Mouse (Mus musculus) embryonic facial prominence, embryonic 15.5 days (tissue): ENCODE measurements around the gene Tfrc. TPM values are rescaled to one million over a fixed set of nuclear protein-coding genes. Genes with fewer than 3 reads are reported as not detected.

Source experiments
- ATAC-seq: fragments of 200-750 bp; cut with Nextera tagmentation; 2 replicates; pipeline ENCODE4 v1.8.0; 2017; ENCODE audit warnings: low read depth, moderate TSS enrichment; ENCODE audit not compliant: insufficient number of reproducible peaks, low FRiP score, low TSS enrichment
- H3K27ac ChIP-seq: fragments of 300-500 bp; sonication (generic); replicated peaks from 2 replicates; pipeline ENCODE4 v1.5.1; 2015; ENCODE audit warnings: mild to moderate bottlenecking, inconsistent platforms
- H3K27me3 ChIP-seq: fragments of 300-500 bp; sonication (generic); 2 replicates; pipeline ENCODE4 v1.6.1; 2015; ENCODE audit warnings: inconsistent platforms
- H3K36me3 ChIP-seq: fragments of 300-500 bp; sonication (generic); 2 replicates; pipeline ENCODE4 v1.6.1; 2015; ENCODE audit warnings: mild to moderate bottlenecking, inconsistent platforms
- H3K4me1 ChIP-seq: fragments of 300-500 bp; sonication (generic); 2 replicates; pipeline ENCODE4 v1.6.1; 2015; ENCODE audit warnings: inconsistent platforms
- H3K4me2 ChIP-seq: fragments of 300-500 bp; sonication (generic); replicated peaks from 2 replicates; pipeline ENCODE4 v1.6.1; 2015; ENCODE audit warnings: mild to moderate bottlenecking, inconsistent platforms
- H3K4me3 ChIP-seq: fragments of 300-500 bp; sonication (generic); replicated peaks from 2 replicates; pipeline ENCODE4 v1.5.1; 2015; ENCODE audit warnings: mild to moderate bottlenecking, inconsistent platforms
- H3K9ac ChIP-seq: fragments of 300-500 bp; sonication (generic); 2 replicates; pipeline ENCODE4 v1.6.1; 2015; ENCODE audit warnings: inconsistent platforms
- H3K9me3 ChIP-seq: fragments of 300-500 bp; sonication (generic); replicated peaks from 2 replicates; pipeline ENCODE4 v1.6.1; 2016; ENCODE audit warnings: inconsistent platforms
- WGBS: fragments of 180-500 bp; shearing (Covaris S2); methylation state at CpG from one replicate; pipeline ENCODE4 v1.1.7; 2015; 5-methylcytosine and 5-hydroxymethylcytosine counted together
- polyA plus RNA-seq: library from polyadenylated mRNA; unstranded; fragments of >200 nt; fragmentation: Nextera tagmentation; extraction: Ambion mirVana; gene quantifications from 2 replicates; pipeline ENCODE4 v1.2.1, GENCODE M21; 2015

Tfrc gene
- polyA plus RNA-seq, 1 experiment from 2014 or later: 24.0 TPM

- no peak overlapping the region for H3K4me3 ChIP-seq
- no peak for ATAC-seq
- no peak overlapping the region for H3K4me2 ChIP-seq
- no peak overlapping the region for H3K9ac ChIP-seq
- WGBS: 82% methylated on average over 10 of the region's 10 CpGs
- peaks cover 52% of the 10 kb centered on the region for H3K36me3 ChIP-seq
- no peaks in the 10 kb centered on the region for H3K9me3 ChIP-seq
- no peaks in the 10 kb centered on the region for H3K27me3 ChIP-seq
- H3K27ac ChIP-seq: no peak overlapping the region
- peaks cover 31% of the 10 kb centered on the region for H3K4me1 ChIP-seq
Measured at GRCm38 (mm10) chr16:32670354-32671124, 61.8 kb downstream of the Tfrc start.

GRCm38 (mm10) chr16:32671206-32671887 is 62.6 kb downstream of the Tfrc start:
- ATAC-seq: no peak
- no peak overlapping the region for H3K27ac ChIP-seq
- WGBS: 84% methylated on average over 13 of the region's 13 CpGs
- no peak overlapping the region for H3K4me3 ChIP-seq
- peaks cover 59% of the 10 kb centered on the region for H3K36me3 ChIP-seq
- H3K9ac ChIP-seq: no peak overlapping the region
- no peaks in the 10 kb centered on the region for H3K27me3 ChIP-seq
- no peak overlapping the region for H3K4me2 ChIP-seq
- no peaks in the 10 kb centered on the region for H3K9me3 ChIP-seq
- peaks cover 30% of the 10 kb centered on the region for H3K4me1 ChIP-seq

GRCm38 (mm10) chr16:32672250-32672649 is 63.5 kb downstream of the Tfrc start:
- Histone ChIP-seq H3K4me3 (no peak overlapping the region), H3K4me2 (no peak overlapping the region), H3K27me3 (no peaks in the 10 kb centered on the region), H3K36me3 (peaks cover 68% of the 10 kb centered on the region), H3K27ac (peak overlapping the region; percentile 36; the same call in 1 of the 2 replicates), H3K9me3 (no peaks in the 10 kb centered on the region), H3K9ac (no peak overlapping the region), H3K4me1 (peaks cover 26% of the 10 kb centered on the region)
- WGBS: 68% methylated on average over 7 of the region's 7 CpGs
- no peak for ATAC-seq

DNA sequence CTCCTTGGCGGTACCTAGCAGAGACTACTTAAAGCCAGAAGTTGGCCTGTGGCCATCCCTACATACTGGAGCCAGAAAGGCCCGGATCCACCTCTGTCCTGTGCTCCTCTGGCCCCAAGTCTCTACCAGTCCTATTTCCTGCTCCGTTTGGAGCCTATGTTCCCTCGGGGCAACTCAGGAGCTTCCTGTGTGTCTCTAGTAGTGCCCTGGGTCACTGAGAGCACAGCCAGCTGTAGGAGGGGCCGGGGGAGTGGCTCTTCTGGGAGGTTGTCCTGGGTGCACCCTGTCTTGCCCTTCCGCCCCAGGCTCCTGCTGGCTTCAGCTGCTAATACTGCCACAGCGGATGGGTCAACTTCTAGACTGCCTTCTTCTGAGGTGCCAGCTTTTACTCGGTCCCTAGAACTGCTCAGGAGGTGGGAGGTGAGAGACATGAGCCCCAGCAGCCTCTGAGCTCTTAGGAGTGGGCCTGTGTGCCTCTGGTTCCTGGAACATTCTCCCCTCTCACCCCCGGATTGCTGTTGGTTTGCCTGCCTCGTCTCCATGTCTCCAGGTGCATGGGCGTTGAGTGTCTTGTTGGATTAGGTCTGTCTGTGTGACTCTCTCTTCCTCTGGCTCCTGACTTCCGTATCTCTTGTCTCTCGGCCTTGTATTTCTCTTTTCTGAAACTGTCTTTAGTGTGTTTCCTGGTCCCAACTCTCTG is 64.3 kb downstream of the Tfrc start:
- ATAC-seq: no peak
- Histone ChIP-seq H3K27me3 (no peaks in the 10 kb centered on the region), H3K9ac (no peak overlapping the region), H3K36me3 (peaks cover 69% of the 10 kb centered on the region), H3K4me2 (no peak overlapping the region), H3K4me1 (peaks cover 19% of the 10 kb centered on the region), H3K27ac (no peak overlapping the region), H3K4me3 (no peak overlapping the region), H3K9me3 (no peaks in the 10 kb centered on the region)
- WGBS: 59% methylated on average over 13 of the region's 13 CpGs

GRCm38 (mm10) chr16:32674121-32674740 is 65.5 kb downstream of the Tfrc start:
- Histone ChIP-seq H3K27ac (peak overlapping the region; percentile 44; the same call in 1 of the 2 replicates), H3K4me1 (peaks cover 13% of the 10 kb centered on the region), H3K27me3 (no peaks in the 10 kb centered on the region), H3K36me3 (peaks cover 77% of the 10 kb centered on the region), H3K9ac (no peak overlapping the region), H3K4me3 (no peak overlapping the region), H3K4me2 (no peak overlapping the region), H3K9me3 (no peaks in the 10 kb centered on the region)
- WGBS: 79% methylated on average over 17 of the region's 17 CpGs
- ATAC-seq: no peak

GRCm38 (mm10) chr16:32677040-32677700 is 68.5 kb downstream of the Tfrc start:
- no peak overlapping the region for H3K9ac ChIP-seq
- peaks cover 73% of the 10 kb centered on the region for H3K36me3 ChIP-seq
- no peaks in the 10 kb centered on the region for H3K27me3 ChIP-seq
- no peak overlapping the region for H3K27ac ChIP-seq
- no peaks in the 10 kb centered on the region for H3K9me3 ChIP-seq
- no peak for ATAC-seq
- H3K4me1 ChIP-seq: peaks cover 12% of the 10 kb centered on the region
- 76% methylated on average over 10 of the region's 10 CpGs for WGBS
- no peak overlapping the region for H3K4me3 ChIP-seq
- no peak overlapping the region for H3K4me2 ChIP-seq

- Histone ChIP-seq H3K36me3 (peaks cover 75% of the 10 kb centered on the region), H3K4me1 (0 out of 2 replicates have a peak, but pooled peaks cover 5% of the 10 kb centered on the region), H3K4me3 (no peak overlapping the region), H3K9ac (no peak overlapping the region), H3K27ac (no peak overlapping the region), H3K4me2 (no peak overlapping the region), H3K9me3 (no peaks in the 10 kb centered on the region), H3K27me3 (no peaks in the 10 kb centered on the region)
- 70% methylated on average over 14 of the region's 14 CpGs for WGBS
- ATAC-seq: no peak
Measured at GRCm38 (mm10) chr16:32677903-32678302, 69.2 kb downstream of the Tfrc start.

GRCm38 (mm10) chr16:32678812-32679211 is 70.1 kb downstream of the Tfrc start:
- Histone ChIP-seq H3K9me3 (no peaks in the 10 kb centered on the region), H3K9ac (no peak overlapping the region), H3K4me3 (no peak overlapping the region), H3K27ac (no peak overlapping the region), H3K4me2 (no peak overlapping the region), H3K4me1 (0 out of 2 replicates have a peak, but pooled peaks cover 2% of the 10 kb centered on the region), H3K27me3 (no peaks in the 10 kb centered on the region), H3K36me3 (peaks cover 76% of the 10 kb centered on the region)
- ATAC-seq: no peak
- 87% methylated on average over 14 of the region's 14 CpGs for WGBS

DNA sequence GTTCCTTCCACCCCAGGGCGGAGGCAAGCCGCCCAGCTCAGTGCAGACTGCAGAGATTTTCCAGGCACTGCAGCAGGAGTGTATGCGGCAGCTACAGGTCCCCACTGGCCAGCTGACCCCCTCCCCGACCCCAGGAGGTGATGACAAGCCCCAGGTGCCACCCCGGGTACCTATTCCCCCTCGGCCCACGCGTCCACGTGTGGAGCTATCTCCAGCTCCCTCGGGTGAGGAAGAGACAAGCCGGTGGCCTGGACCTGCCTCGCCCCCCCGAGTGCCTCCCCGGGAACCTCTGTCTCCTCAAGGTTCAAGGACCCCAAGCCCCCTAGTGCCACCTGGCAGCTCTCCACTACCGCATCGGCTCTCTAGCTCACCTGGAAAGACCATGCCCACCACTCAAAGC is 71.3 kb downstream of the Tfrc start:
- Histone ChIP-seq H3K9ac (no peak overlapping the region), H3K27me3 (no peaks in the 10 kb centered on the region), H3K4me1 (no peaks in the 10 kb centered on the region), H3K27ac (no peak overlapping the region), H3K4me2 (no peak overlapping the region), H3K36me3 (peaks cover 64% of the 10 kb centered on the region), H3K9me3 (no peaks in the 10 kb centered on the region), H3K4me3 (no peak overlapping the region)
- 87% methylated on average over 16 of the region's 16 CpGs for WGBS
- no peak for ATAC-seq

DNA sequence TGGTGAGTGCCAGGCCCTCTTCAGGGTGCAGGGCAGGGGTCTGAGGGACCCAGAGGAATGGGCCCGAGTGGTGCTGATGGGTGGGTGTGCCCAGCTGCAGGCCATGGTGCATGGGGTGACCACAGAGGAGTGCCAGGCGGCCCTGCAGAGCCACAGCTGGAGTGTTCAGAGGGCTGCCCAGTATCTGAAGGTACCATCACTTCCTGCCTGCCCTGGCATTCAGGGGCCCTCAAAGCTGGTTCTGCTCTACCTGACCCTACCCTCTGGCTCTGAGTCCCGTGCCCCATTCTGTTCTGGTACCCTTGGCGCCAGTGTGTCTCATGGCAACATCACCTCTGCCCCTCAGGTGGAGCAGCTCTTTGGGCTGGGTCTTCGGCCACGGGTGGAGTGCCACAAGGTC is 72.1 kb downstream of the Tfrc start:
- Histone ChIP-seq H3K27me3 (no peaks in the 10 kb centered on the region), H3K4me1 (no peaks in the 10 kb centered on the region), H3K9ac (no peak overlapping the region), H3K4me3 (no peak overlapping the region), H3K36me3 (peaks cover 56% of the 10 kb centered on the region), H3K27ac (no peak overlapping the region), H3K9me3 (no peaks in the 10 kb centered on the region), H3K4me2 (no peak overlapping the region)
- WGBS: 92% methylated on average over 6 of the region's 6 CpGs
- ATAC-seq: no peak
